Mouse (Mus musculus) erythroblast, embryonic 14.5 days (primary cell): ENCODE data around the gene Galt.

Experiments
- GATA1 ChIP-seq: IDR thresholded peaks from 2 replicates; pipeline ENCODE4 v1.6.1; 2012; ENCODE audit warnings: low read length, inconsistent platforms, mixed read lengths
- TAL1 ChIP-seq: IDR thresholded peaks from 3 replicates; pipeline ENCODE4 v1.6.1; 2012; ENCODE audit warnings: low read length, inconsistent platforms, mixed read lengths

DNA sequence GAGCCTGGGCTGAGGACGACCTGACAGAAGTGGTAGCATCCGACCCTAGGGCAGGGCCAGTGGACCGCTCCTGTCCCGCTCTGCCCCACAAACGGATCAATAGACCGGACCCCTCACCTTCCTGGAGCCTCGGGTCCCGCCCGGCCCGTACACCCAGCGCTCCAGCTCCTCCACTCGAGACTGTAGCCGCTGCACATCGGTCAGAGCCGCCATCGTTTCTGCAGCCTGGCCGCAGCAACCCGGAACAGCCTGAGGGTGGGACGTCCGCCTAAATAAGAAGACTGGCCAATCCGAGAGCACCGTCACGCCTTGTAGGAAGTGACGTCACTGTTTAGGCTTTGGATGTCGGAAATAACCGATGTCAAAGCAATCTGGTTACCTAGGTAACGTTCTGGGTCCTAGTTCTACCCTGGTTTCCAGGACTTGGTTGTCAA, 32.1 kb upstream of the Galt start, which contains the start of gene Dctn3:
- TF ChIP-seq GATA1 (no peak), TAL1 (no peak)
